ENCODE assay signal across 16 mouse cellular contexts in genomic region chr12:117360215-117360614, GRCm38 (mm10).
"Had no signal": no experiment of that assay in that cellular context is flagged by ENCODE, and none has a peak within 500 bp of the region (broad histone marks: within the 10 kb centered on the region; RNA-seq: fewer than 3 reads in every experiment).

No protein-coding gene starts in this region.

- H3K36me3 ChIP-seq: kidney, embryonic 15.5 days; limb, embryonic 12.5 days; limb, embryonic 15.5 days; stomach, embryonic 15.5 days had no signal

- ATAC-seq: liver, postnatal 0 days had no signal

- H3K4me3 ChIP-seq: kidney, embryonic 15.5 days; limb, embryonic 12.5 days; limb, embryonic 15.5 days; stomach, embryonic 15.5 days had no signal

- DNase-seq: kidney, postnatal 10 days; kidney, postnatal 36 days; left cerebral cortex, postnatal 4 days; liver, postnatal 0 days; midbrain, embryonic 14.5 days; right cerebral cortex, postnatal 14 days; spleen, adult 18-20 months; thymus, postnatal 25 days had no signal

- H3K9me3 ChIP-seq: kidney, embryonic 15.5 days; limb, embryonic 12.5 days; limb, embryonic 15.5 days; stomach, embryonic 15.5 days had no signal

- H3K4me2 ChIP-seq: kidney, embryonic 15.5 days; limb, embryonic 12.5 days; limb, embryonic 15.5 days; liver, embryonic 11.5 days; lung, embryonic 14.5 days; stomach, embryonic 15.5 days had no signal

- H3K9ac ChIP-seq: kidney, embryonic 15.5 days; limb, embryonic 12.5 days; limb, embryonic 15.5 days; liver, embryonic 14.5 days; liver, postnatal 0 days; lung, embryonic 14.5 days; stomach, embryonic 15.5 days had no signal

- H3K27me3 ChIP-seq: kidney, embryonic 15.5 days; limb, embryonic 15.5 days; stomach, embryonic 15.5 days had no signal

- H3K4me1 ChIP-seq: kidney, embryonic 15.5 days; limb, embryonic 15.5 days; stomach, embryonic 15.5 days had no signal

- H3K27ac ChIP-seq: kidney, embryonic 15.5 days; limb, embryonic 12.5 days; limb, embryonic 15.5 days; liver, embryonic 14.5 days; macrophage; stomach, embryonic 15.5 days had no signal
